Mouse (Mus musculus) bone marrow, adult 2 months (tissue): ENCODE results near the gene Cd46.

ENCODE experiments used
- CTCF ChIP-seq: fragments of 200-500 bp; IDR thresholded peaks from 2 replicates; pipeline ENCODE4 v1.5.1; 2011; ENCODE audit warnings: low read length, control low read depth; ENCODE audit not compliant: control insufficient read depth, insufficient read depth
- POLR2A ChIP-seq: fragments of 200-500 bp; IDR thresholded peaks from 2 replicates; pipeline ENCODE4 v1.6.1; 2011; ENCODE audit warnings: low read depth, mild to moderate bottlenecking, control low read depth, low read length, borderline replicate concordance; ENCODE audit not compliant: control insufficient read depth

DNA sequence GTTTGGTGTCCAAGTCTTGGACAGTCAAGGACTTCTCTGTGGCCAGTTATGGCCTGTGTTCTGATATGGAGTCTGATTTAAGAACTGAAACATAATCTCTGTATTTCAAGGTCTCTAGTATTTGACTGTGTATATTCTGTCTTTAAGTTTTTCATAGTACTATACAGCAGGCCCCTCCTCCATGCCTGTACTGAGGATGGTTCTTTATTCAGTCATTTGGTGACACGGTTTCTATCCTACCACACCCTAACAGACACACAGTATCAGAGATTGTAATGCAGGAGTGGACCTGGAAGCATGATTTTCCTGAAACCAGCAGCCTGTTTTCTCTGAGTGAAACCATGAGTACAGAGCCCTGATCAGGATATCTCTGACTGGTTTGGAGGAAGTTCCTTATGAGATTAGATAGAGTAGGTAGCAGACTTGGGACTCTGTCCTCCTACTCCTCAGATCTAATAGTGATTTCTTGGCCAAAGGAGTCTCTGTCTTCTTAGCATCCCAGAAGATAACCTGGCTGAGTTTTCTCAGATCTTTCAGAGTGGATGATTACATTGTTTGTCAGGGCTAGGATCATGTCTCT, 98.5 kb downstream of the Cd46 start:
- TF ChIP-seq CTCF (no peak), POLR2A (no peak)
